Mouse (Mus musculus) limb, embryonic 11.5 days (tissue): ENCODE measurements around the gene Hs2st1. TPM values are rescaled to one million over a fixed set of nuclear protein-coding genes. Genes with fewer than 3 reads are reported as not detected.

Experiments
- ATAC-seq: fragments of 200-750 bp; cut with Nextera tagmentation; 2 replicates; pipeline ENCODE4 v1.8.0; 2017; ENCODE audit warnings: low read depth; ENCODE audit not compliant: insufficient number of reproducible peaks, low FRiP score, low TSS enrichment
- DNase-seq: peaks from one replicate; pipeline ENCODE4 v3.0.0-alpha.2; 2015; ENCODE audit warnings: low spot score
- H3K27ac ChIP-seq: fragments of 300-500 bp; sonication (generic); replicated peaks from 2 replicates; pipeline ENCODE4 v1.5.1; 2014; ENCODE audit warnings: low read depth, mild to moderate bottlenecking, low read length
- H3K27me3 ChIP-seq: fragments of 300-500 bp; sonication (generic); 2 replicates; pipeline ENCODE4 v1.6.1; 2014; ENCODE audit warnings: mild to moderate bottlenecking, low read length, mixed read lengths; ENCODE audit not compliant: control insufficient read depth, insufficient read depth
- H3K36me3 ChIP-seq: fragments of 300-500 bp; sonication (generic); 2 replicates; pipeline ENCODE4 v1.6.1; 2014; ENCODE audit warnings: mild to moderate bottlenecking, low read length, moderate library complexity, mixed read lengths; ENCODE audit not compliant: control insufficient read depth, insufficient read depth
- H3K4me1 ChIP-seq: fragments of 300-500 bp; sonication (generic); 2 replicates; pipeline ENCODE4 v1.6.1; 2014; ENCODE audit warnings: low read length, mixed read lengths; ENCODE audit not compliant: control insufficient read depth, insufficient read depth
- H3K4me2 ChIP-seq: fragments of 300-500 bp; sonication (generic); 2 replicates; pipeline ENCODE4 v1.6.1; 2014; ENCODE audit warnings: low read depth, mild to moderate bottlenecking, moderate library complexity; ENCODE audit not compliant: severe bottlenecking
- H3K4me3 ChIP-seq: fragments of 300-500 bp; sonication (generic); 2 replicates; pipeline ENCODE4 v1.5.1; 2014; ENCODE audit warnings: low read depth, low read length
- H3K9ac ChIP-seq: fragments of 300-500 bp; sonication (generic); 2 replicates; pipeline ENCODE4 v1.6.1; 2014; ENCODE audit warnings: mild to moderate bottlenecking, low read length
- H3K9me3 ChIP-seq: fragments of 300-500 bp; sonication (generic); 2 replicates; pipeline ENCODE4 v1.6.1; 2016; ENCODE audit warnings: low read length; ENCODE audit not compliant: control insufficient read depth
- WGBS: fragments of 180-500 bp; shearing (Covaris S2); extraction: QIAGEN DNeasy Blood & Tissue Kit; methylation state at CpG from one replicate; pipeline ENCODE4 v1.1.7; 2014; 5-methylcytosine and 5-hydroxymethylcytosine counted together
- polyA plus RNA-seq: library from polyadenylated mRNA; unstranded; fragments of >200 nt; fragmentation: Nextera tagmentation; extraction: Ambion mirVana; gene quantifications from 2 replicates; pipeline ENCODE4 v1.2.1, GENCODE M21; 2014

Gene Hs2st1
- polyA plus RNA-seq, 1 experiment from 2014 or later = 14.8 TPM

DNA sequence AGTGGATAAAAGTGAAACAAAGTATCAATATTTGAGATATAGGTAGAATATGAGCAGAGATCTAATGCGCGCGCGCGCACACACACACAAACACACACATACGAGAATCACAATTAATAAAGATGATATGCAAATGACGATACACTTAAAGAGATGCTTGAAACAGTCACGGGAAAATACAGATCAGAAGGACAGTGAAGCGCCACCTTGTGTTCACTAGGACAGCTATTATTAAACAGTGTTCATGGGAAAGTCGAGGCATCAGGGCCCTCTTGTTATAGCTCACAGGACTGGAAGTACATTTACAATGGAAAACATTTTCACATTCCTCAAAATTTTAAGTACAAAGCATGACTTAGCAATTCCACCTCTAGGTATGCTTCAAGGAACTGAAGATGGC, 102.5 kb downstream of the Hs2st1 start:
- no peak overlapping the region for H3K27ac ChIP-seq
- H3K4me3 ChIP-seq = no peak overlapping the region
- no peak for ATAC-seq
- peaks cover 3% of the 10 kb centered on the region; the same call in 1 of the 2 replicates for H3K4me1 ChIP-seq
- no peak for DNase-seq
- 0 out of 2 replicates have a peak, but pooled peaks cover 2% of the 10 kb centered on the region for H3K36me3 ChIP-seq
- 80% methylated on average over 10 of the region's 10 CpGs for WGBS
- H3K9ac ChIP-seq = no peak overlapping the region
- no peaks in the 10 kb centered on the region for H3K9me3 ChIP-seq
- no peaks in the 10 kb centered on the region for H3K27me3 ChIP-seq
- no peak overlapping the region for H3K4me2 ChIP-seq

DNA sequence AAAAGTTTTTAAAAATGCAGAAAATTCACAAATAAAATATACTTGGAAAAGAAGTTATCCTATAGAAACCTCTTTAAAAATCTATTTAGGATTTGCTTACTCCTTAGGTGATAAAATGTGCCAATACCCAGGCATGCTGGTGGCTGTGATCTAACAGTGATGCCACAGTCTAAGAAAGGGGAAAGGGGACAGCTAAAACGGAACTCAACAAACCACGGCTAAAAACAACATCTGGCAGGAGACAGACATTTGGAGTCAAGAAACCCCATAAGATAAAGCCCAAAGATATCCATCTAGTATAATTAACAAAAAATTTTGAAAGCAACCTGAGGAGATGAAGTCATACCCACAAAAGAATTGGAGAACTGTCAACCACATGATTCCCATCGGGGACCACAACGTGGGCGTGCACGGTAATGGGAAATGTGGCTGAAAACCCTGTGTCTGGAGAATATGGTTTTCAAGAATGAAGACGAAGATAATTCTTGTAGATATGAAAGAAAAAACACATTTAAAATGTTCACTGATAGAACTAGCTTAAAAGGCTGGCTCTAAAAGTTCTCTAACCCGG, 103.8 kb downstream of the Hs2st1 start:
- H3K36me3 ChIP-seq = 0 out of 2 replicates have a peak, but pooled peaks cover 2% of the 10 kb centered on the region
- H3K9me3 ChIP-seq = no peaks in the 10 kb centered on the region
- H3K9ac ChIP-seq = no peak overlapping the region
- no peaks in the 10 kb centered on the region for H3K4me1 ChIP-seq
- WGBS = 92% methylated on average over 8 of the region's 8 CpGs
- H3K4me2 ChIP-seq = no peak overlapping the region
- DNase-seq (no peak), ATAC-seq (no peak)
- H3K27me3 ChIP-seq = no peaks in the 10 kb centered on the region
- no peak overlapping the region for H3K4me3 ChIP-seq
- H3K27ac ChIP-seq = no peak overlapping the region

DNA sequence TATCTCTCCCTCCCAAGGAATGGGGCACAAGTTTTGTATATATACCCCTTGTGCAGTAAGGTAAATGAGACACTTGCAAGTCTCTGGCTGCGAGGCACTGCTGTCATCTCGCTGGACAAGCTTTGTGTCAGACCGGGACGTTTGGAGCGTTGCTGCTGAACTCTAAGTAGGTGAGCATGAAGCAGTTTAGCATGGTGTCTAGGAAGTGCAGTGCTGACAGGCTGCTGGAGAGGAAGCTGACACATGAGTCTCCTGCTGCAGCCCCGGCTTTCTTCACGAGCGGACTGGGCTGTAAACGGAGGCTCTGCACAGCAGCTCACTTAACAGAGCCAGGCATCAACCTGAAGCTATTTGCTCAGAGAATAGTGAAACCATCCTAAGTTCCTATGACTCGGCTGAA, 107.3 kb downstream of the Hs2st1 start:
- no peak overlapping the region for H3K9ac ChIP-seq
- ATAC-seq (no peak), DNase-seq (no peak)
- H3K4me3 ChIP-seq = no peak overlapping the region
- H3K4me2 ChIP-seq = no peak overlapping the region
- H3K4me1 ChIP-seq = no peaks in the 10 kb centered on the region
- WGBS = 80% methylated on average over 10 of the region's 10 CpGs
- no peak overlapping the region for H3K27ac ChIP-seq
- H3K27me3 ChIP-seq = no peaks in the 10 kb centered on the region
- H3K9me3 ChIP-seq = no peaks in the 10 kb centered on the region
- H3K36me3 ChIP-seq = 0 out of 2 replicates have a peak, but pooled peaks cover 2% of the 10 kb centered on the region

DNA sequence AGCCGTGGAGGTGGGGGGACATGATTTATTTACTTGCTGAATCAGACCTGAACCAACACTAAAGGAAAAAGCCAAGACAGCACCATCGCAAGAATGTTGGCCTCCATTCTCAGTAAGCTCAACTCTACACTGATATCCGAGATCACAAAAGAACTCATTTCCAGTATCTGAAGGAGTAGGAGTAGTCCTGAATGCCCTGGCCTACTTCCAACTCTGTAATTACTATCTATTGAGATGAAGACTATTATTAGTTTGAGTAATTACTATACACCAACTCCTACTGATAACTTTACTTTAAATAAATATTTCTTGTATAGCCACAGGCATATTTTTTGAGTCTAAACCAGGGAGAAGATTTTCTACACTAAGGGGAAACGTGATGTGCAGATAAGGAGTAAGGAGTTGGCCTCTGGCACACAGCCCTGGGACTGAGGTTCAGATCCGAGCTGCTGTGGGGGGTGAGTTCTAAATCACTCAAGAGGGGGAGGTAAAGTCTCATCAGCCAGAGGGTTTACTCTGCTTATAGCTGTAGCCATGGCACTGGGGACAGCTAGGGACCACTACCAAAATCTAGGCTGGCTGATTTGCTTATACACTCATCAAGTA, 109.7 kb downstream of the Hs2st1 start:
- 74% methylated on average over 5 of the region's 5 CpGs for WGBS
- Histone ChIP-seq H3K4me3 (no peak overlapping the region), H3K9ac (no peak overlapping the region), H3K36me3 (0 out of 2 replicates have a peak, but pooled peaks cover 2% of the 10 kb centered on the region), H3K27ac (no peak overlapping the region), H3K4me1 (no peaks in the 10 kb centered on the region), H3K4me2 (no peak overlapping the region), H3K9me3 (no peaks in the 10 kb centered on the region), H3K27me3 (no peaks in the 10 kb centered on the region)
- no peak for DNase-seq
- no peak for ATAC-seq

DNA sequence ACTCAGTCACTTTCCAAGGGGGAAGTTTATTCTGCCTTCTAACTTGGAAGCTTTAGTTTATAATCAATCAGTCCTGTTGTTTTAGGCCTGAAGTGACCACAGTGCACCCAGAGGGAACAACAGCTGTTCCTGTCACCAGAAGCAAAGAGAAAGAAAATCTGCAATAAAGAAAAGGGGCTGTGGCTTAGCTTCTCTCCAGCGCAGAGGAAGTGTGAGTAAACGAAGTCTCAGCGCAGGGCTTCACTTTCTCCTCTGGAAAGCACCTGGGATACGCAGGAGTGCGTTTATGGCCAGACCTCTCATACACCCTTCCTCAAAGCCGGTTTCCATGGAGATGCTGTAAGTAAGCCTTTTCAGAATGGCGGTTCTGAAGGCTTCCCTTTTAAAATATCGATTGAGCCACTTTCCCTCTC, 110.7 kb downstream of the Hs2st1 start:
- ATAC-seq (no peak), DNase-seq (no peak)
- Histone ChIP-seq H3K4me3 (no peak overlapping the region), H3K4me1 (no peaks in the 10 kb centered on the region), H3K36me3 (0 out of 2 replicates have a peak, but pooled peaks cover 2% of the 10 kb centered on the region), H3K4me2 (no peak overlapping the region), H3K27ac (no peak overlapping the region), H3K9me3 (no peaks in the 10 kb centered on the region), H3K27me3 (no peaks in the 10 kb centered on the region), H3K9ac (no peak overlapping the region)
- WGBS = 57% methylated on average over 8 of the region's 8 CpGs

DNA sequence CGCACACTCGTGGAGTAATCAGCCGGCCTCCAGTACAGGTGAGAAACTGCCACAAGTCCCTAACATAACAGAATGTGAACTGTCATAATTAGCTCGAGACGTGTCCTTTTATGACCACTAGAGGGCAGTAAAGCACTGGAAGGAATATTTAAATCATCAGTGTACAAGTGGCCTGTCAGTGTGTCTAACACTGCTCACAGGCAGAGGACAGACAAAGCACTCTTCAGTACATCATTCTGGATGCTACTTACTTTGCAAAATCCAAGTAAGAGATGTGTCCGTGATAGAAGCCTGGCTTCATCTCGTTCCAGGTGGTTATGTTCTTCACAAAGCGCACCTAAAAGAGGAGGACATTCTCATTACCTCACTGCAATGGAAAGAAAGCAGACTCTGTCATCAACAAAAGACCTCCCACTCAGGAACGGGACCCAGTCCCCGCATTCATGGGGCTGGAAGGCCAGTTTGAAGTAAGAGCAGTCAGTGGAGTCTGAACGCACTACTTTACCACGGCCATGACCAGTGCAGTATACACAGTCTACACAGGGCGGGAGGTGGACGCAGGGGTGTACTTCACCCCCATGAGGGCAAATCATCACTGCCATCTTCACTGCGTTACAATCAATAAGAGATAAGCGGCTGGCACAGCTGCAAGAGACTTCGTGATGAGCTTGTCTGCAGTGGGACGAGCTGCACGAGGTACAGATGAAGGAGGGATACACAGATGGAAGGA, 116.1 kb downstream of the Hs2st1 start:
- ATAC-seq (peak; percentile 56; the same call in 1 of the 2 replicates), DNase-seq (peak; percentile 44)
- Histone ChIP-seq H3K4me2 (no peak overlapping the region), H3K27me3 (no peaks in the 10 kb centered on the region), H3K9me3 (no peaks in the 10 kb centered on the region), H3K4me1 (no peaks in the 10 kb centered on the region), H3K4me3 (no peak overlapping the region), H3K27ac (no peak overlapping the region), H3K9ac (no peak overlapping the region), H3K36me3 (no peaks in the 10 kb centered on the region)
- WGBS = 73% methylated on average over 19 of the region's 19 CpGs

DNA sequence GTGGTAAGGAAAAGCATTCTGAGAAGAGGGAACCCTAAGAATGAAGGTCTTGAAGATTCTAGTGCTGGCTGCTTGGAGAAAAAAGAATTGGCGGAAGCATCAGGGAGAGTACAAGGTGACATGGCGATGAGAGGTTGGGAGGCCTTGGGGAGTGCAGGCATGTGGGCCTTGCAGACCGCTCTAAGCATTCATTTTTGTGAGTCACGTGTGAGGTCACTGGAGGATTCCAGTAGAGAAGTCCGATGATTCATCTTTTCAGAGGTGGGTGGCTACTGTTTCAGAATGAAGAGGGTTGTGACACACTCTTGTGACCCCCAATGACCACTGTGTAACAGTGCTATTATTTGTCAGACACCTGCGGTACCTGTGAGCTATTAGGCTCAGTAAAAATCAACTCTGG, 121.0 kb downstream of the Hs2st1 start:
- Histone ChIP-seq H3K36me3 (no peaks in the 10 kb centered on the region), H3K9ac (no peak overlapping the region), H3K9me3 (no peaks in the 10 kb centered on the region), H3K27me3 (no peaks in the 10 kb centered on the region), H3K4me1 (no peaks in the 10 kb centered on the region), H3K27ac (no peak overlapping the region), H3K4me3 (no peak overlapping the region), H3K4me2 (no peak overlapping the region)
- DNase-seq (no peak), ATAC-seq (no peak)
- 96% methylated on average over 6 of the region's 6 CpGs for WGBS

DNA sequence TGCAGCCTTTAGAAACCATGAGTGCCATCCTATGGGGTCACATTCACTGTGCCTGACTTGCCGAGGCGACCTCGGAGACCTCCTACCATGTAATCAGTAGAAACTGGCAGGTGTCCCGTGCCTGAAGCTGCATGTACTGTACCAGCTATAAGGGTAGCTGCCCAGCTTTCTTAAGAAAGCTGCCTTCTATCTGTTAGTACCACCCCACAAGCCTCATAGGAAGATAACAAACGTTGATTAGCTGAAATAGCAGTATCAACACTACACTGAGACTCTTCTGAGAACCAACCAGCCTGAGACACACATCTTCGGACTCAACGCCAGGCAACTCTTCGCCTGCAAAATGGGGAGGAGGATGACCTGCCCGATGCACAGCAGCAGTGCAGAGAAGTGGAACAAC, 122.1 kb downstream of the Hs2st1 start:
- H3K9ac ChIP-seq = no peak overlapping the region
- H3K4me3 ChIP-seq = no peak overlapping the region
- DNase-seq = no peak
- no peaks in the 10 kb centered on the region for H3K9me3 ChIP-seq
- H3K36me3 ChIP-seq = no peaks in the 10 kb centered on the region
- WGBS = 94% methylated on average over 9 of the region's 9 CpGs
- H3K4me2 ChIP-seq = no peak overlapping the region
- no peaks in the 10 kb centered on the region for H3K4me1 ChIP-seq
- H3K27ac ChIP-seq = no peak overlapping the region
- no peak for ATAC-seq
- no peaks in the 10 kb centered on the region for H3K27me3 ChIP-seq
